Comparison of ENCODE assay signal across 19 mouse cellular contexts in the genomic region with DNA sequence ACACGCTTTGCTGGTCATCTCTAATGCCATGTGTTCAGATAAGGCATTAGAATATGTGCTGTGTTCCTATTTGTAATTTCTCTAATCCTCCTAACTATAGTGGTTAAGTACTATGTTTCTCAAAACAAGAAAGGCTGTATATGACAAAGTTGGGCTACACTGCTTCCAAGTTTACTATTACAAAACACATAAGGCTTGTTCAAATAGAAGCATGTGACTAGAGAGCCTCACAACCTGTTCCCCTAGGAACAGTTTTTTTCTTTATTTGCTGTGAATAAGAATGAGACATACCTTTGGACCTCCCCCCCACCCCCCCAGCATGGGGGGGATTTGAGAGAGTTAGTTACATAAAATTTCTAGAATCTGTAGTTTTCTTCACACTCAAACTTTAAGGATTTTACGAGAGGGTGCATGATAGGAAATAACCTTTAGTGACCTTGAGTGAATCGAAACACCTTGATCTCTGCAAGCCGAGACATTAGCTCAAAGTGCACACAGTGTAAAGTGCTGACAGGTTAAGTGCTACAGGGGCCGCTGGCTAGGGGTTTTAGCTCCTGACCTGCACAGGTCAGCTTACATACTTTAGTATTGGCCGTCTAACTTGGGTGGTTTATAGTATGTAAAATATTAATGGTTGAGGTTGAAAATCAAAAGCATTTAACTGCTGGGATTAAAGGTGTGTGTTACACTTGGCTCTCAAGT. TPM values are rescaled to one million over a fixed set of nuclear protein-coding genes. Genes with fewer than 3 reads are reported as not detected.
DNase-seq lines count a peak whose midpoint lies in the region; ATAC-seq and TF ChIP-seq lines count a peak whose summit lies in the region.
"Had no signal": no experiment of that assay in that cellular context is flagged by ENCODE, and none has a peak within 500 bp of the region (broad histone marks: within the 10 kb centered on the region; RNA-seq: fewer than 3 reads in every experiment).

No protein-coding gene starts in this region.

- peaks cover 9% of the 10 kb centered on the region for H3K4me1 ChIP-seq in heart, embryonic 16.5 days (ENCODE audit: control insufficient read depth, insufficient read depth, low read length)
- H3K4me1 ChIP-seq in lung, postnatal 0 days (ENCODE audit: insufficient read depth, low read depth, low read length) = peaks cover 4% of the 10 kb centered on the region; the same call in 1 of the 2 replicates
- peaks cover 14% of the 10 kb centered on the region for H3K4me1 ChIP-seq in liver, embryonic 15.5 days (replicated peaks)

- H3K27me3 ChIP-seq in heart, embryonic 16.5 days (ENCODE audit: control insufficient read depth, insufficient read depth, low read length) = no peaks in the 10 kb centered on the region
- no peaks in the 10 kb centered on the region for H3K27me3 ChIP-seq in lung, postnatal 0 days (replicated peaks; ENCODE audit: insufficient read depth, low read length)
- H3K27me3 ChIP-seq in liver, embryonic 15.5 days = no peaks in the 10 kb centered on the region
- H3K27me3 ChIP-seq: CH12.LX; embryonic facial prominence, embryonic 12.5 days; forebrain, embryonic 15.5 days; heart, embryonic 12.5 days; hindbrain, embryonic 13.5 days; limb, embryonic 15.5 days; neural tube, embryonic 12.5 days; stomach, embryonic 15.5 days had no signal

- TF ChIP-seq EP300 in lung, postnatal 0 days (IDR thresholded peaks at IDR 0.05) = no peak

- peak overlapping the region; percentile 16; the same call in 1 of the 2 replicates for H3K27ac ChIP-seq in heart, embryonic 16.5 days (ENCODE audit: low read length)
- no peak overlapping the region for H3K27ac ChIP-seq in lung, postnatal 0 days (ENCODE audit: low read length)
- H3K27ac ChIP-seq in liver, embryonic 15.5 days (replicated peaks) = 0 out of 2 replicates have a peak overlapping the region, but pooled peaks have one; percentile 20
- H3K27ac ChIP-seq: embryonic facial prominence, embryonic 12.5 days; forebrain, embryonic 15.5 days; hindbrain, embryonic 13.5 days; limb, embryonic 15.5 days; neural tube, embryonic 12.5 days; stomach, embryonic 15.5 days had no signal

- no peak for ATAC-seq in heart, embryonic 16.5 days (replicated peaks; ENCODE audit: extremely low read depth, insufficient read depth, low FRiP score)
- ATAC-seq in lung, postnatal 0 days = peak; percentile 19; the same call in 1 of the 2 replicates
- ATAC-seq in liver, embryonic 15.5 days (ENCODE audit: insufficient read depth) = peak; percentile 16; the same call in 1 of the 2 replicates
- ATAC-seq: forebrain, embryonic 15.5 days had no signal

- TF ChIP-seq CTCF in lung, postnatal 0 days (IDR thresholded peaks at IDR 0.05) = no peak

- no peaks in the 10 kb centered on the region for H3K9me3 ChIP-seq in heart, embryonic 16.5 days (replicated peaks; ENCODE audit: control insufficient read depth, low read length)
- no peaks in the 10 kb centered on the region for H3K9me3 ChIP-seq in lung, postnatal 0 days (ENCODE audit: low read length)
- H3K9me3 ChIP-seq in liver, embryonic 15.5 days (replicated peaks) = no peaks in the 10 kb centered on the region
- H3K9me3 ChIP-seq: embryonic facial prominence, embryonic 12.5 days; forebrain, embryonic 15.5 days; heart, embryonic 12.5 days; hindbrain, embryonic 13.5 days; limb, embryonic 15.5 days; neural tube, embryonic 12.5 days; stomach, embryonic 15.5 days had no signal

- 54% methylated on average over 6 of the region's 6 CpGs for WGBS in heart, embryonic 16.5 days
- 57% methylated on average over 6 of the region's 6 CpGs for WGBS in lung, postnatal 0 days
- 71% methylated on average over 6 of the region's 6 CpGs for WGBS in liver, embryonic 15.5 days (ENCODE audit: insufficient replicate concordance)

- H3K36me3 ChIP-seq in heart, embryonic 16.5 days (ENCODE audit: control insufficient read depth, insufficient read depth) = peaks cover 23% of the 10 kb centered on the region
- 0 out of 2 replicates have a peak, but pooled peaks cover 5% of the 10 kb centered on the region for H3K36me3 ChIP-seq in lung, postnatal 0 days (ENCODE audit: insufficient read depth, low read length)
- H3K36me3 ChIP-seq in liver, embryonic 15.5 days (replicated peaks) = peaks cover 67% of the 10 kb centered on the region

- no peak overlapping the region for H3K4me3 ChIP-seq in heart, embryonic 16.5 days (ENCODE audit: low read length)
- H3K4me3 ChIP-seq in lung, postnatal 0 days (ENCODE audit: low read depth, low read length) = no peak overlapping the region
- no peak overlapping the region for H3K4me3 ChIP-seq in liver, embryonic 15.5 days (replicated peaks)
- H3K4me3 ChIP-seq: embryonic facial prominence, embryonic 12.5 days; forebrain, embryonic 15.5 days; heart, embryonic 12.5 days; hindbrain, embryonic 13.5 days; limb, embryonic 15.5 days; neural tube, embryonic 12.5 days; stomach, embryonic 15.5 days had no signal

- DNase-seq in heart, adult 9 months (ENCODE audit: low spot score in 2 of 2) = no peak
- peak; percentile 21 for DNase-seq in lung, postnatal 0 days (ENCODE audit: low spot score)
- DNase-seq in lung, adult 18-20 months = no peak
- no peak for DNase-seq in layer of hippocampus, postnatal 14 days (ENCODE audit: low spot score in 2 of 2)
- DNase-seq in embryo, embryonic 10.5 days (ENCODE audit: low spot score) = no peak
- DNase-seq: adrenal gland, adult 8-10 months; cerebellum, adult 11-12 months; lung, postnatal 36 days; spleen, adult 18-20 months had no signal

- H3K9ac ChIP-seq in heart, embryonic 16.5 days (ENCODE audit: low read length) = no peak overlapping the region
- H3K9ac ChIP-seq in lung, postnatal 0 days (replicated peaks; ENCODE audit: low read depth) = no peak overlapping the region
- no peak overlapping the region for H3K9ac ChIP-seq in liver, embryonic 15.5 days
- H3K9ac ChIP-seq: embryonic facial prominence, embryonic 12.5 days; forebrain, embryonic 15.5 days; heart, embryonic 12.5 days; hindbrain, embryonic 13.5 days; limb, embryonic 15.5 days; neural tube, embryonic 12.5 days; stomach, embryonic 15.5 days had no signal

- no peak overlapping the region for H3K4me2 ChIP-seq in heart, embryonic 16.5 days (ENCODE audit: low read depth, low read length)
- no peak overlapping the region for H3K4me2 ChIP-seq in lung, postnatal 0 days (replicated peaks; ENCODE audit: low read depth, low read length)
- H3K4me2 ChIP-seq in liver, embryonic 15.5 days = no peak overlapping the region
- H3K4me2 ChIP-seq: embryonic facial prominence, embryonic 12.5 days; forebrain, embryonic 15.5 days; heart, embryonic 12.5 days; hindbrain, embryonic 13.5 days; limb, embryonic 15.5 days; neural tube, embryonic 12.5 days; stomach, embryonic 15.5 days had no signal

RNA-seq across cellular contexts. Expression of a gene that starts 4.9 kb away (rescaled TPM):
- polyA plus RNA-seq in heart, embryonic 16.5 days (2015; fragmentation: Nextera tagmentation; extraction: Ambion mirVana) = 123 and 126 TPM in 2 replicates
- 105 and 117 TPM in 2 replicates for polyA plus RNA-seq in lung, postnatal 0 days (2015; fragmentation: Nextera tagmentation; extraction: Ambion mirVana)
- polyA plus RNA-seq in liver, embryonic 15.5 days (2015; fragmentation: Nextera tagmentation; extraction: Ambion mirVana) = 112 and 128 TPM in 2 replicates
- total RNA-seq in layer of hippocampus, postnatal 14 days (2021) = 10 to 100 TPM; 53.4 to 55.5 TPM

RNA-seq across cellular contexts. Expression of a gene that starts 56.5 kb away (rescaled TPM):
- polyA plus RNA-seq in heart, embryonic 16.5 days (2015; fragmentation: Nextera tagmentation; extraction: Ambion mirVana) = 67.4 and 73.1 TPM in 2 replicates
- polyA plus RNA-seq in lung, postnatal 0 days (2015; fragmentation: Nextera tagmentation; extraction: Ambion mirVana) = 27.9 and 32.1 TPM in 2 replicates
- 22.0 and 22.4 TPM in 2 replicates for polyA plus RNA-seq in liver, embryonic 15.5 days (2015; fragmentation: Nextera tagmentation; extraction: Ambion mirVana)
- total RNA-seq in layer of hippocampus, postnatal 14 days (2021) = 10 to 100 TPM; 74.0 to 77.7 TPM
